Mouse (Mus musculus): ENCODE data around the gene 2010315B03Rik. TPM values are rescaled to one million over a fixed set of nuclear protein-coding genes. Genes with fewer than 3 reads are reported as not detected.

2010315B03Rik gene
- 8.5 and 9.5 TPM in 2 replicates for polyA plus RNA-seq (2014; fragmentation: Nextera tagmentation; extraction: Ambion mirVana)

DNA sequence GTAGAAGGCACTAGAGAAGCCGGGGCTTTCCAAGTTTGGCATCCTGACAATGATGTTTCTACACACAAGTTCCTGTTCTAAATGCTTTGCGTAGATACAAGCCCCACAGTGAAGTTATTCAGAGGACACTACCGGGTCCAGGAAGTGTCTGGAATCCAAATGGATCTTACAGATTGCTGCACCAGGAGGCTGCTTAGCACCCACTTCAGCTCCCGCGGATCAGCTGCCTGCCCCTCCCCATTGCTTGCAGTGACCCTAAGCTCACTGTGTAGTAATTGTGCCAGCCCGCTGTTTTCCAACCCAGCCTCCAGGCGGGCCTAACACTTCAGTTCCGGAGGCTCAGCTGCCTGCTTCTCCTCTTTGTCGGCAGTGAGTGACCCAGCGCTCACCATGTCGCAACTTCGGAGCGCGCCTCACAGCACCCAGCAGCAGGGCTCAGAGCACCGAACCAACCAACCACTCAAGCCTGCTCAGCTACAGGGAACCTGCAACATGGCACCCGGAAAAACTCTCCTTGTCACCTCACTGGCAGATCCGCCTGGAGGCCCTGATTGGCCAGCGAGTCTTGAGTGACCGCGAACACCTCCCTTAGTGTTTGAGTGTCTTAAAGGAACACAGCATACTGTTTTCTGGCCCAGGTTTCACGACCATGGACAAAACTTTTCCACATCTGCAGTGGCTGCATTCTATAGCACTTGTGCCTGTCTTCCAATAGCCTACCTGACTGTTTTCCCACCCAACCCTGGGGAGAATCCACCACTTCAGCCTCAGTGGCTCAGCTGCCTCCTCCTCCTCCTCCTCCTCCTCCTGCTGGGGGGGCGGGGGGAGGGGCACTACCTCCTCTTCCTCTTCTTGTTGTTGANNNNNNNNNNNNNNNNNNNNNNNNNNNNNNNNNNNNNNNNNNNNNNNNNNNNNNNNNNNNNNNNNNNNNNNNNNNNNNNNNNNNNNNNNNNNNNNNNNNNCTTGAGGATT is at the start of gene 2010315B03Rik:
Gene 2010315B03Rik, minus strand, starts transcription at position 526 of the 972 bp plus-strand sequence.
- peak within 1 kb of the TSS; percentile 71 for H3K4me2 ChIP-seq (ENCODE audit: low read length)
- no peaks in the 10 kb centered on the region for H3K27me3 ChIP-seq (ENCODE audit: control insufficient read depth, insufficient read depth, low read length)
- H3K9ac ChIP-seq (ENCODE audit: low read length): peak within 1 kb of the TSS; percentile 86
- WGBS: under 1% methylated on average over 21 of the region's 22 CpGs
- no peaks in the 10 kb centered on the region for H3K36me3 ChIP-seq (ENCODE audit: control insufficient read depth, insufficient read depth, low read length)
- peak within 1 kb of the TSS; percentile 81 to 93 for H3K4me3 ChIP-seq (ENCODE audit: control insufficient read depth in 1 of 2, insufficient read depth in 1 of 2, low read depth in 1 of 2, low read length in 2 of 2)
- peak within 1 kb of the TSS; percentile 95 to 97 for H3K27ac ChIP-seq (replicated peaks in 1 of 2; ENCODE audit: control insufficient read depth in 1 of 2, insufficient read depth in 1 of 2, low read depth in 2 of 2, low read length in 2 of 2)
- peak; percentile 98 for ATAC-seq (ENCODE audit: insufficient number of reproducible peaks, insufficient read depth, low FRiP score, low read depth)
- H3K9me3 ChIP-seq (ENCODE audit: control insufficient read depth, low read length): 0 out of 2 replicates have a peak, but pooled peaks cover 3% of the 10 kb centered on the region
- peaks cover 3 to 5% of the 10 kb centered on the region in 2 experiments; a peak in 3 of 4 replicates for H3K4me1 ChIP-seq (ENCODE audit: control insufficient read depth in 2 of 2, insufficient read depth in 2 of 2, low read length in 2 of 2)

DNA sequence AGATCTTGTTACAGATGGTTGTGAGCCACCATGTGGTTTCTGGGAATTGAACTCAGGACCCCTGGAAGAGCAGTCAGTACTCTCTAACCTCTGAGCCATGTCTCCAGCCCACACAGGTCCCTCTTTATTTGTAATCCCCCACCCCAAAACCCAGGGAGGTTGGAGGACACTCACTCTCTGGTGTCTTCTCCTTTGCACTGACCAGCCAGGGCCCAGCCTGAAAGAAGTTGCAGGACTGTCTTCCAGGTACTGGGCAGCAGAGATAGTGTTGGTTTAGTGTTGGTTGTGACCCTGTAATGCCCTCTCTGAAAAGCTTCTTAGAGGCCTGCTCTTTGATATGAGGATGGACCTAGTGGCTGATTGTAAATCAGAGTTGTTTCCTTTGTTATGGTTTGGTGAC is 994 bp downstream of the 2010315B03Rik start:
- Histone ChIP-seq H3K36me3 (ENCODE audit: control insufficient read depth, insufficient read depth, low read length) (no peaks in the 10 kb centered on the region), H3K4me1 (ENCODE audit: control insufficient read depth in 2 of 2, insufficient read depth in 2 of 2, low read length in 2 of 2) (peaks cover 3 to 5% of the 10 kb centered on the region in 2 experiments; a peak in 3 of 4 replicates), H3K27me3 (ENCODE audit: control insufficient read depth, insufficient read depth, low read length) (no peaks in the 10 kb centered on the region), H3K4me2 (ENCODE audit: low read length) (peak overlapping the region; percentile 71), H3K4me3 (ENCODE audit: control insufficient read depth in 1 of 2, insufficient read depth in 1 of 2, low read depth in 1 of 2, low read length in 2 of 2) (peak overlapping the region; percentile 21 to 81), H3K9ac (ENCODE audit: low read length) (peak overlapping the region; percentile 86), H3K27ac (replicated peaks in 1 of 2; ENCODE audit: control insufficient read depth in 1 of 2, insufficient read depth in 1 of 2, low read depth in 2 of 2, low read length in 2 of 2) (peak overlapping the region in 1 of 2 experiments; percentile 95; a peak in 2 of 4 replicates), H3K9me3 (ENCODE audit: control insufficient read depth, low read length) (no peaks in the 10 kb centered on the region)
- ATAC-seq (ENCODE audit: insufficient number of reproducible peaks, insufficient read depth, low FRiP score, low read depth): no peak

DNA sequence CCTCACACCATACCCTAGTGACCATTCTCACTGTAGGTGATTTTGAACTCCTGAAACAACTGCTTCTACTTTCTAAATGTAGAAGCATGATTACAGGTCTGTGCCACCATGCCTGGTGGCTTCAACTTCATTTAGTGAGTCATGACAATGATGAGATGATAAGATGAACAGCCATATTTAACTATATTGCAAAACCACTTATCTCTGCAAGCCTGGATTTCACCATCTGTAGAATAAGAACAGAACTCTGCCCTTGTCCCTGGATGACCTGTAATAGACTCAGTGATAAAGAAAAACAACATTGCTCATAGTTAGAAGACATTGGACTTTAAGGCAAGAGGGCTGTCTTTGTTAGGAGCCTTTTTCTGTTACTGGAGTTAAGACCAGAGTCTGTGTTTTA is 24.2 kb downstream of the 2010315B03Rik start:
- H3K4me3 ChIP-seq (ENCODE audit: control insufficient read depth in 1 of 2, insufficient read depth in 1 of 2, low read depth in 1 of 2, low read length in 2 of 2): no peak overlapping the region
- H3K4me1 ChIP-seq (ENCODE audit: control insufficient read depth in 2 of 2, insufficient read depth in 2 of 2, low read length in 2 of 2): no peaks in the 10 kb centered on the region
- H3K4me2 ChIP-seq (ENCODE audit: low read length): no peak overlapping the region
- peaks cover 21% of the 10 kb centered on the region for H3K9me3 ChIP-seq (ENCODE audit: control insufficient read depth, low read length)
- H3K27me3 ChIP-seq (ENCODE audit: control insufficient read depth, insufficient read depth, low read length): no peaks in the 10 kb centered on the region
- ATAC-seq (ENCODE audit: insufficient number of reproducible peaks, insufficient read depth, low FRiP score, low read depth): no peak
- H3K36me3 ChIP-seq (ENCODE audit: control insufficient read depth, insufficient read depth, low read length): peaks cover 10% of the 10 kb centered on the region
- H3K9ac ChIP-seq (ENCODE audit: low read length): no peak overlapping the region
- H3K27ac ChIP-seq (replicated peaks in 1 of 2; ENCODE audit: control insufficient read depth in 1 of 2, insufficient read depth in 1 of 2, low read depth in 2 of 2, low read length in 2 of 2): no peak overlapping the region

DNA sequence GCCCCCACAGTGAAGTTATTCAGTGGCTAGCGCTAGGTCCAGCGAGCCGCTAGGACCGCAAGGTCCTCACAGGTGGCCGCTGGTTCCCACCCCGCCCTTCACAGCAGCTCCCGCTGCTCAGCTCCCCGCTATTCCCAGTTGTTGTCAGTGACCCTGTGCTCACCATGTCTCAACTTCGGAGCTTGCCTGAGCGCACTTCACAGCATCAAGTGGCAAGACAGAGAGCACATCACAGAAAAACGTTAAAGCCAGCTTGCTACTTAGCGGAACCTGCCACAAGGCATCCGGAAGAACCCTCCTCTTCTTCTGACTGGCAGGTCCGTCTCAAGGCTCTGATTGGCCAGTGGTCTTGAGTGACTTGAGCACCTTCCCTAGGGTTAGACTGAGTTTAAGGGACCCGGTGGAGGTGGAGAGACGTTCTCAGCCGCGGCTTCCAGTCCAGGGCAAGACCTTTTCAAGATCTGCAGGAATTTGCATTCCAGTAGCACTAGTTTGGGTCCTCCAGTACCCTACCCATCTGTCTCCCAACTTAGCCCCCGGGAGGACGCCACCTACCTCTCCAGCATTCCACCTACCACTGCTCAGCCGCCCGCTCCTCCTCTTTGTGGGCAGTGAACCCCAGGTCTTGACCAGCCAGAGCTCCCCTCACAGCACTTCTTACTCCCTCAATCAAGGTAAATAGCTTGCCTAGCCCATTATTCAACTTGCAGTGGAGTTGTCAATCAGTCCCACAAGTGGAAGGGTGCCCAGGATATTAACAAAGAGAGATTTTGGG is 30.4 kb downstream of the 2010315B03Rik start:
- Histone ChIP-seq H3K27ac (replicated peaks in 1 of 2; ENCODE audit: control insufficient read depth in 1 of 2, insufficient read depth in 1 of 2, low read depth in 2 of 2, low read length in 2 of 2) (peak overlapping the region; percentile 84 to 92), H3K36me3 (ENCODE audit: control insufficient read depth, insufficient read depth, low read length) (peaks cover 13% of the 10 kb centered on the region), H3K4me3 (ENCODE audit: control insufficient read depth in 1 of 2, insufficient read depth in 1 of 2, low read depth in 1 of 2, low read length in 2 of 2) (peak overlapping the region; percentile 74 to 94), H3K4me2 (ENCODE audit: low read length) (peak overlapping the region; percentile 83), H3K27me3 (ENCODE audit: control insufficient read depth, insufficient read depth, low read length) (no peaks in the 10 kb centered on the region), H3K9me3 (ENCODE audit: control insufficient read depth, low read length) (0 out of 2 replicates have a peak, but pooled peaks cover 2% of the 10 kb centered on the region), H3K4me1 (ENCODE audit: control insufficient read depth in 2 of 2, insufficient read depth in 2 of 2, low read length in 2 of 2) (peaks cover 6 to 18% of the 10 kb centered on the region in 2 experiments), H3K9ac (ENCODE audit: low read length) (peak overlapping the region; percentile 79)
- 0% methylated on average over 22 of the region's 22 CpGs for WGBS
- peak; percentile 95 for ATAC-seq (ENCODE audit: insufficient number of reproducible peaks, insufficient read depth, low FRiP score, low read depth)

DNA sequence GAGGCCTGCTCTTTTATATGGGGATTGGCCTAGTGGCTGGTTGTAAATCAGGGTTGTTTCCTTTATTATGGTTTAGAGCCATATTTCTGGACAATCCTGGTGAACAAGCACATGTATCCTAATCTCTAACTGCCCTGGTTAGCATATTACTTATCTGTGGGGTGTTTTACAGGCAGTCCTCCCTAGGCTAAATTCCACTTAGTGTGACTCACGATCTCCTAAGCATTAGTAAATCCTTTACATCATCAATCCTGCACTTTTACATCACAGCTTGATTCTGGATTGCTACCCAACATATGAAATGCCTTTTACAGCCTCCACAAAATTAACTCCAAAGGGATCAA is 31.1 kb downstream of the 2010315B03Rik start:
- ATAC-seq (ENCODE audit: insufficient number of reproducible peaks, insufficient read depth, low FRiP score, low read depth): no peak
- Histone ChIP-seq H3K36me3 (ENCODE audit: control insufficient read depth, insufficient read depth, low read length) (peaks cover 13% of the 10 kb centered on the region), H3K27ac (replicated peaks in 1 of 2; ENCODE audit: control insufficient read depth in 1 of 2, insufficient read depth in 1 of 2, low read depth in 2 of 2, low read length in 2 of 2) (peak overlapping the region; percentile 84 to 92; a peak in 3 of 4 replicates)

DNA sequence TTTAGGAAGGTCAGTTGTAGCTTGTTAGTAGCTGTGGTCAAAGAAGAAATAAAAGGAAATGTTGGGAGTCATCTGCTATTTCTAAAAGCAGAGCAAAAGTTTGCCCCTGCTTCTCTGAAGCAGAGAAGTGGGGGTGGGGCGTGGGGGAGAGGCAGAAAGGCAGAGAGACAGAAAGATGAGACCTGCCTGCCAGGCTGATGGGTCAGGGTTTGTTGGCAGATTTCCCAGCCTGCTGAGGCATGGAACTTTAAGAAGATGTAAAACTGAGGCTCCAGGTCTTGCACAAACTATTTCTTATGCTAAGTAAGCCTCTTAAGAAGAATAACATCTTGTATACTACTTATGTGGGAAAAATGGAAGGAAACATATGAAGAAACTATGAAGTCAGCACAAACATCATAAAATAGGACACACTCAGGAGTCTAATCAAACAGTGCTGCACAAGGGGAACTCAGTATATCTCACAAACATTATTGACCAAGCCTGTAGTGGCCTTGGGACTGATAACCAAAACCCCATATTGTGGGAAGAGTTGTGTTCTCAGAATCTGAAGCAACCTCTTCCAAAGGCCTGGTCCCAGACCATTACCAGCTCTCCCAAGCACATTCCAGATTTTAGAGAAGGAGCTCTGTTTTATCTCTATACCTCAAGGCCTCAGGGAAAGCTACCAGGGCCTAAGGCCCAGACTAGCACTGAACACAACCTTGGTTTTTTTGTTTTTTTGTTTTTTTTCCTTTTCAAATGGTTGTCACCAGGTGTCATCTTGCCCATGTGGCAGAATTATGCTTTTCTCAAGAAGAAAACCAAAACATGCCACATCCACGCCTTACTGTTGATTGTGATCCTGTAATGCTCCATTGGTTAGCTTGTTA is 31.7 kb downstream of the 2010315B03Rik start:
- 83% methylated on average over 2 of the region's 2 CpGs for WGBS
- Histone ChIP-seq H3K9ac (ENCODE audit: low read length) (peak overlapping the region; percentile 79), H3K27ac (replicated peaks in 1 of 2; ENCODE audit: control insufficient read depth in 1 of 2, insufficient read depth in 1 of 2, low read depth in 2 of 2, low read length in 2 of 2) (no peak overlapping the region; a peak in 1 of 4 replicates), H3K9me3 (ENCODE audit: control insufficient read depth, low read length) (peaks cover 7% of the 10 kb centered on the region; the same call in 1 of the 2 replicates), H3K4me1 (ENCODE audit: control insufficient read depth in 2 of 2, insufficient read depth in 2 of 2, low read length in 2 of 2) (peaks cover 6 to 18% of the 10 kb centered on the region in 2 experiments), H3K4me3 (ENCODE audit: control insufficient read depth in 1 of 2, insufficient read depth in 1 of 2, low read depth in 1 of 2, low read length in 2 of 2) (peak overlapping the region in 1 of 2 experiments; percentile 74; a peak in 2 of 4 replicates), H3K27me3 (ENCODE audit: control insufficient read depth, insufficient read depth, low read length) (no peaks in the 10 kb centered on the region), H3K36me3 (ENCODE audit: control insufficient read depth, insufficient read depth, low read length) (peaks cover 13% of the 10 kb centered on the region), H3K4me2 (ENCODE audit: low read length) (peak overlapping the region; percentile 83)
- ATAC-seq (ENCODE audit: insufficient number of reproducible peaks, insufficient read depth, low FRiP score, low read depth): no peak

More for the DNA sequence above, 31.1 kb downstream of the 2010315B03Rik start:
- Histone ChIP-seq H3K4me2 (ENCODE audit: low read length) (peak overlapping the region; percentile 83), H3K27me3 (ENCODE audit: control insufficient read depth, insufficient read depth, low read length) (no peaks in the 10 kb centered on the region), H3K9me3 (ENCODE audit: control insufficient read depth, low read length) (peaks cover 5% of the 10 kb centered on the region; the same call in 1 of the 2 replicates), H3K4me3 (ENCODE audit: control insufficient read depth in 1 of 2, insufficient read depth in 1 of 2, low read depth in 1 of 2, low read length in 2 of 2) (peak overlapping the region; percentile 74 to 94), H3K9ac (ENCODE audit: low read length) (peak overlapping the region; percentile 79), H3K4me1 (ENCODE audit: control insufficient read depth in 2 of 2, insufficient read depth in 2 of 2, low read length in 2 of 2) (peaks cover 6 to 18% of the 10 kb centered on the region in 2 experiments)
- 7% methylated on average over 1 of the region's 1 CpGs for WGBS
